Mouse (Mus musculus) midbrain, embryonic 12.5 days (tissue): Measurements from ENCODE around the gene Prmt8. TPM values are rescaled to one million over a fixed set of nuclear protein-coding genes. Genes with fewer than 3 reads are reported as not detected.

Experiments used
- ATAC-seq: fragments of 200-750 bp; cut with Nextera tagmentation; 2 replicates; pipeline ENCODE4 v1.8.0; 2017; ENCODE audit warnings: low read depth, moderate TSS enrichment, moderate library complexity; ENCODE audit not compliant: low FRiP score
- H3K27ac ChIP-seq: fragments of 300-500 bp; sonication (generic); replicated peaks from 2 replicates; pipeline ENCODE4 v1.5.1; 2016; ENCODE audit warnings: mild to moderate bottlenecking
- H3K27me3 ChIP-seq: fragments of 300-500 bp; sonication (generic); 2 replicates; pipeline ENCODE4 v1.6.1; 2016; ENCODE audit warnings: mild to moderate bottlenecking
- H3K36me3 ChIP-seq: fragments of 300-500 bp; sonication (generic); 2 replicates; pipeline ENCODE4 v1.6.1; 2016
- H3K4me1 ChIP-seq: fragments of 300-500 bp; sonication (generic); 2 replicates; pipeline ENCODE4 v1.6.1; 2016
- H3K4me2 ChIP-seq: fragments of 300-500 bp; sonication (generic); replicated peaks from 2 replicates; pipeline ENCODE4 v1.6.1; 2016; ENCODE audit warnings: mild to moderate bottlenecking, moderate library complexity
- H3K4me3 ChIP-seq: fragments of 300-500 bp; sonication (generic); 2 replicates; pipeline ENCODE4 v1.5.1; 2016; ENCODE audit warnings: mild to moderate bottlenecking
- H3K9ac ChIP-seq: fragments of 300-500 bp; sonication (generic); replicated peaks from 2 replicates; pipeline ENCODE4 v1.6.1; 2016; ENCODE audit warnings: mild to moderate bottlenecking, moderate library complexity
- H3K9me3 ChIP-seq: fragments of 300-500 bp; sonication (generic); 2 replicates; pipeline ENCODE4 v1.6.1; 2016; ENCODE audit warnings: mild to moderate bottlenecking
- WGBS: fragments of 180-500 bp; shearing (Covaris S2); methylation state at CpG from one replicate; pipeline ENCODE4 v1.1.7; 2016; 5-methylcytosine and 5-hydroxymethylcytosine counted together
- microRNA-seq: library from miRNA; unstranded; fragments of <30 nt; microRNA quantifications from one replicate; pipeline ENCODE4, GENCODE M21; 2017
- polyA plus RNA-seq: library from polyadenylated mRNA; unstranded; fragments of >200 nt; fragmentation: Nextera tagmentation; extraction: Ambion mirVana; gene quantifications from 2 replicates; pipeline ENCODE4 v1.2.1, GENCODE M21; 2016

The Prmt8 gene
- polyA plus RNA-seq, 1 experiment from 2014 or later = 31.3 TPM

DNA sequence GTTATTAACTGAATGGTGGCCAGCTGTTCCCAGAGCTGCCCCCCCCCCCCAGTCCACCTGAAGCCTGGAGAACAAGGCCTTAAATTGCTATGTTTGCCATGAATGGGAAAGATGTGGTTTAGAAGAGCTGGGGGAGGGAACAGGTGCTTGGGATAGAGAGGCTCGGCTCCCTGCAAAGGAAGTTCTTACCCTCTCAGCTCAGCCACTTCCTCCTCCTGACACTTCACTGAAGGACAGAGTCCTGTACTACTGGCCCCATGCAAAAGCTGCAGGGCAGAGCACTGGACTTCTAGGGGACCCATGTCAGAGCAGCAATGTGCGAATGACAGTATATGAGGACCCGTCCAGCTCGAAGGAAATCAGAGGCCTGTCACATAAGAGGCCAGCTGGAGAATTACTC, 109.3 kb downstream of the Prmt8 start:
- H3K9ac ChIP-seq = no peak overlapping the region
- no peak overlapping the region for H3K4me2 ChIP-seq
- H3K27ac ChIP-seq = no peak overlapping the region
- WGBS = 94% methylated on average over 4 of the region's 4 CpGs
- no peak overlapping the region for H3K4me3 ChIP-seq
- H3K4me1 ChIP-seq = peaks cover 4% of the 10 kb centered on the region; the same call in 1 of the 2 replicates
- no peaks in the 10 kb centered on the region for H3K27me3 ChIP-seq
- H3K36me3 ChIP-seq = no peaks in the 10 kb centered on the region
- no peaks in the 10 kb centered on the region for H3K9me3 ChIP-seq
- no peak for ATAC-seq

DNA sequence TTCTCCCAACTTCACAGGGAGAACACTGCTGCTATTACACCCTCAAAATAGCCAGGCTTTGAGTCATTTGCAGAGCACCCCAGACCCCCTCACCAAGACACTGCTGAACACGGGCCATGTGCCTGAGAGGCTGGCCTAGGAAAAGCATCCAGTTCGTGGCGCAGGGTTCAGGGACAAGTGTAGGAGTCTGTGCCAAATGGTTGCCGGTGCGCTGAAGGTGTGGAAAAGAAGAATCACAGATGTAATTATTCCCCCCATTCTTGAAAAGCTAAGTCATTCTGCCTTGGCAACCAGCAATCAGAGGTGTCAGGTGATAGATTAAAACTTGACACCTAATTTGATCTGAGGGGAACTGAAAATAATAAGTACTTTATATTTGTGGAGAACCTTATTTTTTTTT, 109.8 kb downstream of the Prmt8 start:
- no peak overlapping the region for H3K4me3 ChIP-seq
- no peaks in the 10 kb centered on the region for H3K9me3 ChIP-seq
- H3K4me1 ChIP-seq = peaks cover 4% of the 10 kb centered on the region; the same call in 1 of the 2 replicates
- no peaks in the 10 kb centered on the region for H3K36me3 ChIP-seq
- H3K9ac ChIP-seq = no peak overlapping the region
- no peaks in the 10 kb centered on the region for H3K27me3 ChIP-seq
- no peak overlapping the region for H3K4me2 ChIP-seq
- no peak for ATAC-seq
- no peak overlapping the region for H3K27ac ChIP-seq
- 78% methylated on average over 5 of the region's 5 CpGs for WGBS

DNA sequence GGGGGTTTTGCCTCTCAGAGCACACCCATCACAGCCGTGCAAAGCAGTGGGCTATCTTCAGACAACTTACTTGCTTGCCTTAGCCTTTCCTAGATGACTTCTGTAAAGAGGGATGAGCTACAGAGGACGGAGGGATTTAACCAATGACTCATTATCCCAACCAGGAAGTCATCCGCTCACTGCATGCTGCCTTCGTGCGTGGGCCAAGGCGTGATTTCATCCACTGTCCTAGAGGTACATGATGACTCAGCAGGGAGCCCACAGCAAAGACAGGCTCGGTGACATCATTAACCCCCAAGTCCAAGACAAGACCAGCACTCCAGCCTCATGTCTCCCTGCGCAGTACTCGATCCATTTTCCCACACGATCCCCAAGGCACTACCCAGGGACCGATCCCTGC, 112.1 kb downstream of the Prmt8 start:
- ATAC-seq = no peak
- H3K27ac ChIP-seq = no peak overlapping the region
- H3K36me3 ChIP-seq = no peaks in the 10 kb centered on the region
- 93% methylated on average over 11 of the region's 11 CpGs for WGBS
- H3K9ac ChIP-seq = no peak overlapping the region
- H3K9me3 ChIP-seq = no peaks in the 10 kb centered on the region; the same call in 1 of the 2 replicates
- H3K4me1 ChIP-seq = 0 out of 2 replicates have a peak, but pooled peaks cover 4% of the 10 kb centered on the region
- H3K4me2 ChIP-seq = no peak overlapping the region
- no peaks in the 10 kb centered on the region for H3K27me3 ChIP-seq
- H3K4me3 ChIP-seq = no peak overlapping the region

- H3K27me3 ChIP-seq = no peaks in the 10 kb centered on the region
- WGBS = 26% methylated on average over 4 of the region's 4 CpGs
- no peak overlapping the region for H3K4me2 ChIP-seq
- no peak for ATAC-seq
- no peak overlapping the region for H3K4me3 ChIP-seq
- no peaks in the 10 kb centered on the region; the same call in 1 of the 2 replicates for H3K9me3 ChIP-seq
- 0 out of 2 replicates have a peak, but pooled peaks cover 4% of the 10 kb centered on the region for H3K4me1 ChIP-seq
- H3K36me3 ChIP-seq = no peaks in the 10 kb centered on the region
- H3K27ac ChIP-seq = no peak overlapping the region
- no peak overlapping the region for H3K9ac ChIP-seq
These were observed 113.3 kb downstream of the Prmt8 start for GRCm38 (mm10) chr6:127655988-127656387.

GRCm38 (mm10) chr6:127641077-127641801, 128.0 kb downstream of the Prmt8 start:
- Histone ChIP-seq H3K4me2 (no peak overlapping the region), H3K9me3 (no peaks in the 10 kb centered on the region), H3K27me3 (0 out of 2 replicates have a peak, but pooled peaks cover 5% of the 10 kb centered on the region), H3K36me3 (no peaks in the 10 kb centered on the region), H3K27ac (no peak overlapping the region), H3K9ac (no peak overlapping the region), H3K4me3 (no peak overlapping the region), H3K4me1 (no peaks in the 10 kb centered on the region)
- 76% methylated on average over 8 of the region's 8 CpGs for WGBS
- no peak for ATAC-seq

Small RNA genes lying within 50 kb of the gene (microRNA-seq; reads per million reads assigned to microRNA genes)
- gene Mir7233 = not detected

Other genes with a start within 250 kb of the Prmt8 start
- gene Cracr2a, start 208.1 kb downstream of the Prmt8 start, polyA plus RNA-seq = 0.82 and 1.1 TPM in 2 replicates
- gene Tspan11, start 118.1 kb upstream of the Prmt8 start, polyA plus RNA-seq = 14.5 and 17.1 TPM in 2 replicates